Mouse (Mus musculus): ENCODE results near the gene Ptbp3.

The Ptbp3 gene

GRCm38 (mm10) chr4:59505481-59505880 is 43.7 kb downstream of the Ptbp3 start:
- no peak for ATAC-seq (ENCODE audit: low TSS enrichment)

GRCm38 (mm10) chr4:59491097-59491496 is 58.1 kb downstream of the Ptbp3 start:
- ATAC-seq (ENCODE audit: low TSS enrichment) = no peak

GRCm38 (mm10) chr4:59471306-59471705 is 77.9 kb downstream of the Ptbp3 start:
- ATAC-seq (ENCODE audit: low TSS enrichment) = no peak

GRCm38 (mm10) chr4:59465449-59465848 is 83.7 kb downstream of the Ptbp3 start:
- ATAC-seq (ENCODE audit: low TSS enrichment) = no peak

- ATAC-seq (ENCODE audit: low TSS enrichment) = no peak
Observed at GRCm38 (mm10) chr4:59464661-59465060, 84.5 kb downstream of the Ptbp3 start.

GRCm38 (mm10) chr4:59462494-59462893 is 86.7 kb downstream of the Ptbp3 start:
- ATAC-seq (ENCODE audit: low TSS enrichment) = peak; percentile 75

- no peak for ATAC-seq (ENCODE audit: low TSS enrichment)
Observed at GRCm38 (mm10) chr4:59461116-59461727, 87.9 kb downstream of the Ptbp3 start.

GRCm38 (mm10) chr4:59459216-59459955 is 89.8 kb downstream of the Ptbp3 start:
- peak; percentile 33; the same call in 1 of the 2 replicates for ATAC-seq (ENCODE audit: low TSS enrichment)

GRCm38 (mm10) chr4:59457941-59458340 is 91.2 kb downstream of the Ptbp3 start:
- ATAC-seq (ENCODE audit: low TSS enrichment) = no peak

- ATAC-seq (ENCODE audit: low TSS enrichment) = no peak
Observed at GRCm38 (mm10) chr4:59457091-59457490, 92.1 kb downstream of the Ptbp3 start.

- no peak for ATAC-seq (ENCODE audit: low TSS enrichment)
Observed at GRCm38 (mm10) chr4:59455465-59455864, 93.7 kb downstream of the Ptbp3 start.

GRCm38 (mm10) chr4:59454046-59454445 is 95.1 kb downstream of the Ptbp3 start:
- peak; percentile 76 for ATAC-seq (ENCODE audit: low TSS enrichment)

GRCm38 (mm10) chr4:59452503-59452933 is 96.6 kb downstream of the Ptbp3 start:
- ATAC-seq (ENCODE audit: low TSS enrichment) = no peak

- ATAC-seq (ENCODE audit: low TSS enrichment) = no peak
Observed at GRCm38 (mm10) chr4:59450906-59451305, 98.3 kb downstream of the Ptbp3 start.

- ATAC-seq (ENCODE audit: low TSS enrichment) = no peak
Observed at GRCm38 (mm10) chr4:59450234-59450854, 98.8 kb downstream of the Ptbp3 start.

- ATAC-seq (ENCODE audit: low TSS enrichment) = no peak
Observed at GRCm38 (mm10) chr4:59447296-59447695, 101.9 kb downstream of the Ptbp3 start.

GRCm38 (mm10) chr4:59445516-59445915 is 103.6 kb downstream of the Ptbp3 start:
- no peak for ATAC-seq (ENCODE audit: low TSS enrichment)

GRCm38 (mm10) chr4:59444994-59445393 is 104.2 kb downstream of the Ptbp3 start:
- no peak for ATAC-seq (ENCODE audit: low TSS enrichment)

- no peak for ATAC-seq (ENCODE audit: low TSS enrichment)
Observed at GRCm38 (mm10) chr4:59444085-59444484, 105.1 kb downstream of the Ptbp3 start.

GRCm38 (mm10) chr4:59441265-59441664 is 107.9 kb downstream of the Ptbp3 start:
- ATAC-seq (ENCODE audit: low TSS enrichment) = no peak

- no peak for ATAC-seq (ENCODE audit: low TSS enrichment)
Observed at GRCm38 (mm10) chr4:59439960-59440359, 109.2 kb downstream of the Ptbp3 start.

- no peak for ATAC-seq (ENCODE audit: low TSS enrichment)
Observed at GRCm38 (mm10) chr4:59439041-59439440, 110.1 kb downstream of the Ptbp3 start.
